ENCODE assay signal across 13 mouse cellular contexts in the genomic region with DNA sequence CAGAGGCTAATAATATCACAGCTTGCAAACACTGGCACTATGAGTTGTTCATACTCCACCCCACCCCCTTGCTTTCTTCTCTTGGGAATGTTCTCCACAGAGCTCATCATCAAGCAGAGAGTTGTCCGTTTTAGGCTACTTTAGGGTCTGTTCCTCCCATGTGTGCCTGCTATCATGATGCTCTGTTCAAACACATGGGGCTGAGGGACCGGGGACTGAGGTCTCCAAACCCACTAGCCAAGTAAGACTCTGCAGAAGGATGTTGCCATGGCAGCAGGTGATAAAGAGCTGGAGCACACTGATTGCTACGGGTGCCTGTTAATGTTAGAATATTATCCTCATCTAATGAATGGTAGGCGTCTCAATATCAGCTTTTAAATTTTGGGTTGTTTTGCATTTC.
A peak's percentile ranks its signal among the peaks of the same experiment; 100 is the strongest.
DNase-seq lines count a peak whose midpoint lies in the region; ATAC-seq lines count a peak whose summit lies in the region.
"Had no signal": no experiment of that assay in that cellular context is flagged by ENCODE, and none has a peak within 500 bp of the region (broad histone marks: within the 10 kb centered on the region; RNA-seq: fewer than 3 reads in every experiment).

No protein-coding gene starts in this region.

- no peak for ATAC-seq in activated CD4-positive, CD25-positive, alpha-beta regulatory T cell, adult 4 months
- ATAC-seq: forebrain, embryonic 14.5 days had no signal

- peak; percentile 7 for DNase-seq in brain, adult 2 months (ENCODE audit: low read depth, low spot score)
- DNase-seq in layer of hippocampus, adult 11-12 months (ENCODE audit: low spot score): peak; percentile 15
- peak; percentile 2 for DNase-seq in layer of hippocampus, adult 9-10 months (ENCODE audit: low spot score)
- peak; percentile 12 to 28 for DNase-seq in layer of hippocampus, postnatal 36 days
- DNase-seq in cerebellum, postnatal 25 days: no peak
- DNase-seq: adrenal gland, postnatal 10 days; cerebellum, adult 11-12 months; cerebellum, adult 9-10 months; heart, adult 18-20 months; heart, postnatal 10 days; heart, postnatal 4 days had no signal

Comparison
In these comparisons a context has a peak if more than half of its experiments do, and no peak if none do; other contexts are left out.
1. DNase-seq: peak in brain, adult 2 months (single experiment), layer of hippocampus, adult 11-12 months (single experiment), layer of hippocampus, adult 9-10 months (single experiment) and layer of hippocampus, postnatal 36 days (2 of 2); none in cerebellum, postnatal 25 days (0 of 2).